Mouse (Mus musculus) cerebellum, adult 8-10 months (tissue): ENCODE measurements around the gene AW209491.

Experiments used
- DNase-seq: peaks from one replicate; pipeline ENCODE4 v3.0.0; 2022

Gene AW209491

DNA sequence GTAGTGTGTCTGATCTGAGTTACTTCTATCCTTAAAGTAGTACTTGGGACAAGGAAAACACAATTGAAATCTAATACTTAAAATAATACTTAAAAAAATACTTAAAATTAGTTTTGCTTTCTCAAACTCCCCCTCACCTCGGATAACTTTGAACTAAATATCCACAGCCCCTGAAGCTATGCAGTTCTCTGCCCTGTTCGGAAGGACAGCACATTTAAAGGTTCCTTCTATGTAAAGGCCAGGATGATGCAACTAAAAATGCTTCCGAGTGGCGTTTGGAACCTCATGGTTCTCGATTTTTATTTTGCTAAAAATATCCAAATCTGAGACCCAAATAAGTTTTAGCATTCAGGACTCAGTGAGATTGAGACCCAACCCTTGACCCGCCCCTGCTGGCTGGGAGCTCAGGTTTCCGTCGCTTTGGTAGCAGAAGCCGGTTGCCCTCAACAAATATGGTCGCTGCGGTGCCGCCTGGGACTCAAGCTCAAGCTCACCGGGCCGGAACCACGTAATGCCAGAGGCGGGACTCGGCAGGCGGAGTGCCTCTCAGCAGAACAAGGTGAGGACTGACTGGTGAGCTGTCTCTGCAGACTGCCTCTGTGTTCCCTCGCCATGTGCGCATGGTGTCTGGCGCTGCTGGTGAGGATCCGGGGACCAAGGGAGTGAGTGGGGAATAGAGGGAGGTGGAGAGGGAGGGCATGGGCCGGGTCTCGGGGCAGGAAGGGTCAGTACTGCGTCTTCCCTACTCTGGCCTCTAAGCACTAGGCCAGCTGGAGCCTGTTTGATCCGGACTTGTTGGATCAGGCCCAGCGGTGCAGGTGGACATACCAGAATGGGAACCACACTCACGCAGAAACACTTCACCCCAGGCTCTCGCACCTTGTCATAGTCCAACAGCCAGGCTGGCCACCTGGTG is at the start of gene AW209491:
TSS of gene AW209491 (plus strand) at position 429 of the 916 bp plus-strand sequence.
- DNase-seq = peak; percentile 93

DNA sequence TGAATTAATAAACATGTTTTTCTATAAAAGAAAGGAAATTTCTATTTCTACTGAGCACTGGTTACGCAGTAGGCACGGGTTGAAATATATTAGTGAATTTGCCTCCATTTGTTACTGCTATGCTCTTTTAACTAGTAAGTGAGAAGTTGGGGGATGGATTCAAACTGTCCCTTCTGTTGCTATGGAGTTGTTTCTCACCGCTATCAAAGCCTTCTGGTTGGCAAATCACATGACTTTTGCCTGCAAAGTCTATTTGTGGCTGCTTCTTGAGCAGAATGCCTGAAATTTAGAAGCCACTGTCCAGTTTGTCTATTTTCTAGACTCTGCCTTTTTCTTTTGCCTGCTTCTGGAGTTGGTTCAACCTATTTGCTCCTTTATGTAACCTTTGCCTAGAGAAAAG is 49.6 kb upstream of the AW209491 start:
- DNase-seq = no peak

DNA sequence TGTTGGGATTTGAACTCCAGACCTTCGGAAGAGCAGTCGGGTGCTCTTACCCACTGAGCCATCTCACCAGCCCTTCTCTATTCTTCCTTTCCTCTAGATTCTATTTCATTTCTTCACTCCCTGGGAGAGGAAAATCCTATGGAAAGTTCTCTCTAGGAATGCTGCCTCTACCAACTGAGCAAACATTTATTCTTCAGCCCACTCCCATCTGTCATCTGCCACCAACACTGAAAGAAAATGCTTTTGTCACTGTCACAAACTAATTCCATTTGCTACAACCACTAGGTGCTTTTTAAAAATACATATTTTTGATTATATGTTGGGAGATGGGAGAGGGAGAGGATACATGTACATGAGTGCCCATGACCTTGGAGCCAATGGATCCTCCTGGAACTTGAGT is 27.2 kb upstream of the AW209491 start:
- DNase-seq = no peak

DNA sequence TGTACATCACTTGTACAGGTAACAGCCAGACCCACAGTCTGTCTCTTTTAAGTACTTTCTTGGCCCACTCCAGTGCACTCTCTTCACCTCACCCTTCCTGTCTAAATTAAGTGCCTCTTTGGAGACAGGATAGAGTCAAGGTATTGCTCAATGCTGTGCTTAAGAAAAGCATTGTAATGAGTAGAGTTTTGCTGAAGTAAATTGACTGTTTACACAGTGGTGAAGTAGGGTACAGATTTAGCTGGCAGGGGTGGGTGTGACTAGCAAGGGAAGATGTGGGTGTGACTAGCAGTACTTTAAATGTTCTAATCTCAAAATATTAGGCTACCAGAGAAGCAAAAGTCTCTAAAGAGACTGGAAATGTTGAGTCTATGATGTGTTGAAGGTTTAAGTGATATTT is 22.3 kb upstream of the AW209491 start:
- DNase-seq = no peak

DNA sequence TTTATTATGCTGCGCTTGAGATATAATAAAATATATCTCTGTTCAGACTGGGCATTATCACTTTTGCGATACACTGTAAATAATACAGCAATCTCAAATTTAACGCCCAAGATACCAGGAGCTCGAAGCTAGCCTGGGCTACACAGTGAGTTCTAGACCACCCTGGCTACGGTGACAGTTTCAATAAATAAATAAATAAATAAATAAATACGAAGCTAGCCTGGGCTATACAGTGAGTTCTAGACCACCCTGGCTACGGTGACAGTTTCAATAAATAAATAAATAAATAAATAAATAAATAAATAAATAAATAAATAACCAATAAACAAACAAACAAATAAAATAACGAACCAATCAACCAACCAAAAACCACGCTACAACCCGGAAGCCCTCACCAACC is 17.5 kb upstream of the AW209491 start:
- no peak for DNase-seq

DNA sequence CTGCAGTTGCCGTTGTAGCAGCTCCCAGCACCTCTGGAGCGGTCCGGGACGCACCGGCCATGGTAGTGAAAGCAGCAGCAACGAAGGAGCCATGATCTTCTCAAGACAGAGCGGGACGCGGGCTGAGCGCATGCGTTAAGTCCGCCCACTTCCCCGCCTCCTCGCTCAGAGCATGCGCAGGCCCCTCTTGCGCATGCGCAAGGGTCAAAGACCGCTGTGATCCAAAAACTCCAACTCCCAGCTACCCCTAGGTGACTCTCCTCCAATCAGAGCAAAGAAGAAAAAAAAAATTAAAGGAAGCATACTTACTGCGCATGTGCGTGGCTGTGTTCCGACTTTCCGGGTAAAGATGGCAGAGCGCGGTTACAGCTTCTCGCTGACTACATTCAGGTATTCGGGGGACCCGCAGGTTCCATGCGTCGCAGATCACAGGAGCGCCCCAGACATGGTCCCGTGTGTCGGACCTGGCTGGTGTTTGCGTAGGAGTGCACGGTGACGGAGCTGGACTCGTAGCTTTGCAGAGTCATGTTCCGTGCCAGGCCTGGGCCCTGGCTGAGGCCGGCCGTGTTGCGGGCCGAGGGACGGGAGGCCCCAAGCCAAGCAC is 16.9 kb upstream of the AW209491 start, which contains the start of the genes Mrpl32 and Psma2:
TSS of gene Mrpl32 (minus strand) at position 240 of the 604 bp plus-strand sequence.
TSS of gene Psma2 (plus strand) at position 315 of the 604 bp plus-strand sequence.
- DNase-seq = peak; percentile 97

DNA sequence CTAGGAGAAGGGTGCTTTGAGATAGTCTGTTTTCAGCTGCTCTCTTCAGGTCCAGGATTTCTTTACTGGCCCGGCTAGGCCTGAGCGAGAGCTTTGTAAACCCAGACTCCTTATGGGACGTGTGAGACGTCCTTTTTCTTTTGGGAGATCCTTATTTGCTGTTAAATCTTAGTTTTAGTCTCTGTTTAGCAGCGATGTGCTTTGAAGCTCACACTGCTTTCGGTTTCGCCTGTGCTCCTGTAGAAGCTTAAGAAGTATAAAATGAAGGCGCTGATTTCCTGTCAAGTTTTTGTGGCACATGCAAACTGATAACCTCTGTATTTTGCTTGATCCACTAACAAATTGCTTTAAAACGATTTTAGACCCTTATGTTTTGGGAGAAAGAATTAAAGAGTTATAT is 16.4 kb upstream of the AW209491 start:
- no peak for DNase-seq

DNA sequence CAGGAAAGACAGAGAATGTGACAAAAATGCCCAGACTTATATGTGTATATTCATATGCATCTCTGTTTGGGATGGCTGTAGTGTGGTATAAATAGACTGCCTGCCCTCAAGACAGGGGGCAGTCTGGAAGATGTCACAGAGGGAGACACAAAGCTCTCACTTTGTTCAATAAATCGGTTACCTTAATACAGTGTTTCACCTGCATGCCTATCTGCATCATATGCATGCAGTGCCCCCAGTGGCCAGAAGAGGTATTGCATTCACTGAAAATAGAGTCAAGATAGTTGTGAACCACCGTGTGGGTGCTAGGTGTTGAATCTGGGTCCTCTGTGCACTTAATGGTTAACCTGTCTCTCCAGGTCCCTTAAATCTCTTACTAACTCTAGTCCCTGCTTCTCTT is 11.2 kb upstream of the AW209491 start:
- peak; percentile 64 for DNase-seq

DNA sequence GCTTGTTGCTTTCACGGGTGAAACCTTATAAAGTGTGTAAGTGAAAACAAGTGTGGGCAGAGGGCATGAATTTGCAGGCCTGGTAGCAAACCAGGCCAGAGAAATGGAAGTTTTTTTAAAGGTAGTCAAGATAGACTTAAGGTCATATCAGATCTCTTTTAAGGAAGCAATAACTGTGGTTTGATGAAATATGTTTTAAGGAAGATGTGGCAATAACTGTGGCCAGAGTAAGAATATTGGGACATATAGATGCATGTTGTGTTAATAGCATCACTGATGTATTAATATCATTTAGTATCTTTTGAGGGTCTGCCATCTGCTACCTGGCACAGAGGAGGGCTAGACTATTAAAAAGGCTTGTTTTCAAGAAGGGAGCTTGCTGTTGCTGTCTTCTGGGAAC is 10.0 kb downstream of the AW209491 start:
- DNase-seq = no peak

DNA sequence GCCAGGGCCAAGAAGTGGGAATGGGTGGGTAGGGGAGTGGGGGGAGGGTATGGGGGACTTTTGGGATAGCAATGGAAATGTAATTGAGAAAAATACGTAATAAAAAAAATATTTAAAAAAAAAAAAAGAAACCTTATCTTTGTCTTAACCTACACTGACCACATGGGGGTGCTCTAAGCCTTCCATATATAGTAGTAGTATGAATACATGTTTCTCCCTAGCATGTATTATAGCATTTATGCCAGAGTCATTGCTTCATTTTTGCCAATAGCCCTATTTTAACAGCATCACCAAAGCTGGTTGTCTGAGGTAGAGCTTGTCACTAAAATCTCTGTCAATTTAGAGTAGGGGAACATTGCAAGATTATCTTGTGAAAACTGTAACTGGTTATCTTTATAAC is 19.3 kb downstream of the AW209491 start:
- no peak for DNase-seq

DNA sequence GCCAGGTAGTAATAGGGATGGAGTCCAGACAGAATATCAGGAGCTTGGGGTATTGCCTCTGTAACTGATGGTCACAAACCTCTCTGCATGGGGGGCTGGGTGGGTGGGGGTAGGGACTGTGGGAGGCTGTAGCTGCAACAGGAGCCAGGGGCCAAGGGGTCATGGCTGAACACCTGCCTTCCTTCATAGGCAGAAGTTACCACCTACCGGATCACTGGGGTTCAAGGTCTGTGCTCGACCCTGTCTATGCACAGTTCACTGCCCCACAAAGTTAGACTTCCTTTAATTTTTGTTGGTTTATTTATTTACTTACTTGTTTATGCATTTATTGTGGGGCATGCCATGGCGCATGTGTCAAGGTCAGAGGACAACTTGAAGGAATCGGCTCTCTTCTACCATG is 37.2 kb downstream of the AW209491 start:
- no peak for DNase-seq

DNA sequence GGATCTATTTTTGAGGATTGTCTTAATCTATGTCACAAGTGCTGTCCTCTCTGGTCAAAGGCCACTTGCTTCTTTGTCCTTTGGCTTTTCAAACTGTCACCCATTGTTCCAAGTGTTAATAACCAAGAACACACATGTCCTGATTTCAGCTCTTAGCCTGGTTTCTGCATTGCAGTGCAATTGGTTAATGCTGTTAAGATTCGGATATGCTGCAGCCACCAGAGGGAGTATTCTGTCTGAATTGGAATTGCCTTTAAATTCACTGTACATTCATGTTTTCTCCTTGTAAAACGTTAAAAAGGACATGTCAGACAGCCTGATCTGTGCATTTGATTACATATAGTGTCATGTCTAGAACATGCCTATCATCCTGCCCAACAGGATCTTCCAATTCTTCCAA is 40.4 kb downstream of the AW209491 start:
- no peak for DNase-seq
